Mouse (Mus musculus) hindbrain, embryonic 11.5 days (tissue): ENCODE measurements around the gene St8sia6. TPM values are rescaled to one million over a fixed set of nuclear protein-coding genes. Genes with fewer than 3 reads are reported as not detected.
"Not testable (repeated sequence)": the region's sequence is repeated elsewhere in the genome, so short reads cannot be mapped to it uniquely, and the experiment has no call there.

Experiments
- ATAC-seq: fragments of 200-750 bp; cut with Nextera tagmentation; 2 replicates; pipeline ENCODE4 v1.8.0; 2017; ENCODE audit warnings: mild to moderate bottlenecking, moderate TSS enrichment, moderate library complexity; ENCODE audit not compliant: low FRiP score
- DNase-seq: peaks from one replicate; pipeline ENCODE4 v3.0.0-alpha.2; 2015; ENCODE audit warnings: low spot score
- H3K27ac ChIP-seq: fragments of 300-500 bp; sonication (generic); 2 replicates; pipeline ENCODE4 v1.5.1; 2014; ENCODE audit warnings: mild to moderate bottlenecking, low read depth, low read length
- H3K27me3 ChIP-seq: fragments of 300-500 bp; sonication (generic); 2 replicates; pipeline ENCODE4 v1.6.1; 2014; ENCODE audit warnings: mild to moderate bottlenecking, low read length, moderate library complexity, mixed read lengths; ENCODE audit not compliant: control insufficient read depth, insufficient read depth
- H3K36me3 ChIP-seq: fragments of 300-500 bp; sonication (generic); 2 replicates; pipeline ENCODE4 v1.6.1; 2014; ENCODE audit warnings: mild to moderate bottlenecking, low read length, moderate library complexity, mixed read lengths; ENCODE audit not compliant: control insufficient read depth, insufficient read depth
- H3K4me1 ChIP-seq: fragments of 300-500 bp; sonication (generic); replicated peaks from 2 replicates; pipeline ENCODE4 v1.6.1; 2014; ENCODE audit warnings: low read length, mixed read lengths; ENCODE audit not compliant: control insufficient read depth, insufficient read depth
- H3K4me2 ChIP-seq: fragments of 300-500 bp; sonication (generic); replicated peaks from 2 replicates; pipeline ENCODE4 v1.6.1; 2014; ENCODE audit warnings: mild to moderate bottlenecking, low read depth, low read length
- H3K4me3 ChIP-seq: fragments of 300-500 bp; sonication (generic); 2 replicates; pipeline ENCODE4 v1.5.1; 2014; ENCODE audit warnings: low read depth, low read length
- H3K9ac ChIP-seq: fragments of 300-500 bp; sonication (generic); 2 replicates; pipeline ENCODE4 v1.6.1; 2014; ENCODE audit warnings: low read depth, low read length
- H3K9me3 ChIP-seq: fragments of 300-500 bp; sonication (generic); 2 replicates; pipeline ENCODE4 v1.6.1; 2016; ENCODE audit warnings: low read length; ENCODE audit not compliant: control insufficient read depth
- WGBS: fragments of 180-500 bp; shearing (Covaris S2); extraction: QIAGEN DNeasy Blood & Tissue Kit; methylation state at CpG from one replicate; pipeline ENCODE4 v1.1.7; 2014; 5-methylcytosine and 5-hydroxymethylcytosine counted together
- polyA plus RNA-seq: library from polyadenylated mRNA; unstranded; fragments of >200 nt; fragmentation: Nextera tagmentation; extraction: Ambion mirVana; gene quantifications from 2 replicates; pipeline ENCODE4 v1.2.1, GENCODE M21; 2014

Gene St8sia6
- polyA plus RNA-seq, 1 experiment from 2014 or later, result 0.02 TPM

DNA sequence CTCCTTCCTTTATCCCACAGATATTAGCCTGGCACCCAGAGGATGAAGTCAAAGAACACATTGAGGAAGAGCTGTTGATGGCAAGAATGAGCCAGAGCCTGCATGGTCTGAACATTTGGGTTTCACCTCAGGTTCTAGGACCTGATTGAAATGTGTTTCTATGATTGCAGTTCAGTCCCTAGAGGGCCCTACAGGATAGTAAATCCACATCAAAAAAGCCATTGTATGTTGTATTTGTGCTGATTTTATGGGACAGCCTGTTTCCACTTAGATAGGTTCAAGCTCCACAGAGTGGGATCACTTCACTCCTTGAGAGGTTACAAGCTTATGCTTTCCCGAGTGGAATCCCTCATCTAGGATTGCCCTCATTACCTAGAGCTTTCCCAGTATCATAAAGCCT is 159.0 kb downstream of the St8sia6 start:
- H3K4me2 ChIP-seq, result no peak overlapping the region
- no peak overlapping the region for H3K9ac ChIP-seq
- 58% methylated on average over 1 of the region's 1 CpGs for WGBS
- H3K4me1 ChIP-seq, result no peaks in the 10 kb centered on the region
- H3K9me3 ChIP-seq, result no peaks in the 10 kb centered on the region
- no peak overlapping the region for H3K4me3 ChIP-seq
- H3K36me3 ChIP-seq, result no peaks in the 10 kb centered on the region
- DNase-seq (no peak), ATAC-seq (no peak)
- H3K27me3 ChIP-seq, result no peaks in the 10 kb centered on the region
- no peak overlapping the region for H3K27ac ChIP-seq

DNA sequence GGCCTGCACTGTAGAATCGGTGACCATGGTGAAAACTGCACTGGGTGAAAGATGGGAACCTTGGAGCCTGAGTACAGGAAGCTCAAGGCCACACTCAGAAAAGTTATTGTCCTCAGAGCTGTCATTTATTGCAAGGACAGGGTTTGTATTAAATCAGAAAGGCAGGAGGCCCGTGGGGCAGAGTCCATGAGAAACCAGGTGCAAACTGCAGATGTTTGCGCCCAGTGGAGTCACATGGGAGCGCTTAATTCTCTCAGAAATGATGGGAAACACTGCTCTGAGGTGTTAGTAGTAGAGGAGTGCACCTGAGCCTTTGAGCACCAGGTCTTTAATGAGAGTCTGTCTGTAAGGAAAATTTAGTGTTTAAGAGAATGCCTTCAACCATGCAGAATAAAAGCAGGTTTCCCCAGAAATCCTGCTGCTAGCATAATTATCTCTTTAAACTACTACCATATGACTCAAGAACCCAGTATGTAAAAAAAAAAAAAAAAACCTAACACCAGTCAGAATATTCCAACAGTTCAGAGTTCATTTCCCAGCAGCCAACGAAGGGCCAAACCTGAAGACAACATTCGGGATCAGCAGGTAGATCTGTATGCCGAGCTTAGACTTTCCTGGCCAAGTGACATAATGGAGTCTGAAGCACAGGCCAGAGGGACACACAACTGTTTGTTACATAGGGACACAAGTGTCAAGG is 163.6 kb downstream of the St8sia6 start:
- no peaks in the 10 kb centered on the region for H3K9me3 ChIP-seq
- no peaks in the 10 kb centered on the region for H3K27me3 ChIP-seq
- H3K36me3 ChIP-seq, result no peaks in the 10 kb centered on the region
- no peak overlapping the region for H3K4me2 ChIP-seq
- no peak overlapping the region for H3K4me3 ChIP-seq
- ATAC-seq (no peak), DNase-seq (no peak)
- no peaks in the 10 kb centered on the region for H3K4me1 ChIP-seq
- H3K9ac ChIP-seq, result no peak overlapping the region
- H3K27ac ChIP-seq, result no peak overlapping the region
- 77% methylated on average over 7 of the region's 7 CpGs for WGBS

DNA sequence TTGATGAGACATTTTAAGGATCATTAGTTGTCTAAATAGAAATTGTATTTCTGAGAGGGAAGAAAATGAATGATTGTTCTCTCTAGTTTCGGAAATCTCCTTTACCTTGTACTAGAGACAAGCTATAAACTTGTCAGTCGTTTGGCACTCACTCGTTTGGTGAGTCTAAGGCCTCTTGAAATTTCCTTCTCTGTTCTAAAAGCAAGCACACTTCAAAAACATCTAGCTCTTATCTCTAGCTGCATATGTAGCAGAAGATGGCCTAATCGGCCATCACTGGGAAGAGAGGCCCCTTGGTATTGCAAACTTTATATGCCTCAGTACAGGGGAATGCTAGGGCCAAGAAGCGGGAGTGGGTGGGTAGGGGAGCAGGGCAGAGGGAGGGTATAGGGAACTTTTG is 190.2 kb downstream of the St8sia6 start:
- not testable (repeated sequence) for H3K9ac ChIP-seq, H3K9me3 ChIP-seq, H3K4me2 ChIP-seq, DNase-seq, H3K27ac ChIP-seq, H3K27me3 ChIP-seq, ATAC-seq, H3K36me3 ChIP-seq, H3K4me3 ChIP-seq, H3K4me1 ChIP-seq
- WGBS, result 86% methylated on average over 4 of the region's 5 CpGs

- no peaks in the 10 kb centered on the region for H3K4me1 ChIP-seq
- no peaks in the 10 kb centered on the region for H3K36me3 ChIP-seq
- H3K9ac ChIP-seq, result no peak overlapping the region
- ATAC-seq (no peak), DNase-seq (no peak)
- no peak overlapping the region for H3K4me2 ChIP-seq
- H3K4me3 ChIP-seq, result no peak overlapping the region
- no peak overlapping the region for H3K27ac ChIP-seq
- H3K27me3 ChIP-seq, result no peaks in the 10 kb centered on the region
- no peaks in the 10 kb centered on the region for H3K9me3 ChIP-seq
These were observed 190.8 kb downstream of the St8sia6 start for GRCm38 (mm10) chr2:13603093-13603492.

Other genes with a start within 250 kb of the St8sia6 start
- gene Trdmt1, start 249.4 kb downstream of the St8sia6 start, polyA plus RNA-seq, result 8.7 and 9.8 TPM in 2 replicates
- 1,373 and 1,430 TPM in 2 replicates for gene Vim, start 220.1 kb downstream of the St8sia6 start, polyA plus RNA-seq